Mouse (Mus musculus): Measurements from ENCODE around the gene Gm5771. TPM values are rescaled to one million over a fixed set of nuclear protein-coding genes. Genes with fewer than 3 reads are reported as not detected.

The Gm5771 gene
- not detected for polyA plus RNA-seq (2017; shearing (Covaris generic))

DNA sequence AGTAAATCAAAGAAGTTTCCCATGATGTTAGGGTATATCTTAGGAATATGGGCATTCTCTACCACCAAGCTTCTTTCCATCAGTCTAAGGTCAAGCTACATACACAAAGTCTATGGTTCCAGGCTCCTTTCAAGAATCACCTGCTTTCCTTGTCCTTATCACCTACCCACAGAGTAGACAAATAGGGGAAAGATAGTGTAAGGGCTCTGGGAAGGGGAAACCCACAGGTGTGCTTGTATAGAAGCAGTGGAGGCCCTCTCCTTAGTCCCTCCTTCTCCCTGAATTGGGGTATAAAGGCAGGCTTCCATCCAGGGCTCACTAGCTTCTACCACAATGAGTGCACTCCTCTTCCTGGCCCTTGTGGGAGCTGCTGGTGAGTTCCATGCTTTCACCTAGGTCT lies at the start of gene Gm5771:
Gene Gm5771, plus strand, starts transcription at position 301 of the 400 bp plus-strand sequence.

DNA sequence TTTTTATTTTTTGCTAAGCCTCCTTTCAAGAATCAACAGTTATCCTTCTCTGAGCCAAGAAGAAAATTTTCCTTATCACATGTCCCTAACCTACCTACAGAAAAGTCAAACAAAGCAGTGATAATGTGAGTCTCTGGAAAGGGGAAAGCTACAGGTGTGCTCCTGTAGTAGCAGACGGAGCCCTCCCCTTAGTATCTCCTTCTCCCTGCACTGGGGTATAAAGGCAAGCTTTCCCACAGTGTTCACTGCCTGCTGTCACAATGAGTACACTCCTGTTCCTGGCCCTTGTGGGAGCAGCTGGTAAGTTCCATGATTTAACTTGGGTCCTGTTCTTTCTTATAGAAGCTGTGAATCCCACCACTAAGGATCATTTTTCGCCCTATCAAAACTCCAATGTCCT lies 38.2 kb upstream of the Gm5771 start, which contains the start of gene Try10:
Gene Try10, plus strand, starts transcription at position 174 of the 400 bp plus-strand sequence.

DNA sequence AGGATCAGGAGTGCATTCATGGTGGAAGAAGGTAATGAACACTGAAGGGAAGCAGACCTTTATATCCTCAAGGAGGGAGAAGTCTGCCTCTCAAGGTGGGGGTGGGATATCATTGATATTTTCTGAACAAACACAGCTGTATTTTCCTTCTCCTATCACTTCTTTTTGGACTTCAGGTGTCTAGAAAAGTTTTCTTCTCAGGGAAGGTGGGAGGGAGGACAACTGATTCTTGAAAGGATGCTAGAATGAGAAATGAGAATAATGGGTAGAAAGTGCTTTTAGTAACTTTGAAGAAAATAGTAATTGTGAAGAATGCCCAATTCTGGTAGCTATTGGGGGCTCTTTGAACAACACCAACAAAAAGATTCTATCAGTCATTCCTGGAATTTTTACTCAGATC lies 14.6 kb upstream of the Gm5771 start, which contains the start of gene Prss3:
Gene Prss3, minus strand, starts transcription at position 101 of the 400 bp plus-strand sequence.

DNA sequence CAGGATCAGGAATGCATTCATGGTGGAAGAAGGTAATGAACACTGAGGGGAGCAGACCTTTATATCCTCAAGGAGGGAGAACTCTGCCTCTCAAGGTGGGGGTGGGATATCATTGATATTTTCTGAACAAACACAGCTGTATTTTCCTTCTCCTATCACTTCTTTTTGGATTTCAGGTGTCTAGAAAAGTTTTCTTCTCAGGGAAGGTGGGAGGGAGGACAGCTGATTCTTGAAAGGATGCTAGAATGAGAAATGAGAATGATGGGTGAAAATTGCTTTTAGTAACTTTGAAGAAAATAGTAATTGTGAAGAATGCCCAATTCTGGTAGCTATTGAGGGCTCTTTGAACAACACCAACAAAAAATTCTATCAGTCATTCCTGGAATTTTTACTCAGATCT lies 53.9 kb downstream of the Gm5771 start, which contains the start of gene Gm10334:
Gene Gm10334, minus strand, starts transcription at position 101 of the 400 bp plus-strand sequence.

Other genes with a start within 250 kb of the Gm5771 start
- gene Try4, start 90.1 kb upstream of the Gm5771 start, polyA plus RNA-seq (2017; shearing (Covaris generic)) = under 1 TPM in 1 of 2 experiments, not detected in 1; 0.64 TPM
- gene Try5, start 75.5 kb upstream of the Gm5771 start, polyA plus RNA-seq (2017; shearing (Covaris generic)) = 1 to 10 TPM in 1 of 2 experiments, under 1 TPM in 1; 0.55 to 1.3 TPM
- gene Try10, start 38.3 kb upstream of the Gm5771 start, polyA plus RNA-seq (2017; shearing (Covaris generic)) = not detected
- gene Prss3, start 14.7 kb upstream of the Gm5771 start, polyA plus RNA-seq (2017; shearing (Covaris generic)) = not detected
- not detected for gene Gm10334, start 53.8 kb downstream of the Gm5771 start, polyA plus RNA-seq (2017; shearing (Covaris generic))
- gene Prss1, start 66.6 kb downstream of the Gm5771 start, polyA plus RNA-seq (2017; shearing (Covaris generic)) = not detected
- gene Prss2, start 129.4 kb downstream of the Gm5771 start, polyA plus RNA-seq (2017; shearing (Covaris generic)) = 1 to 10 TPM in 1 of 2 experiments, under 1 TPM in 1; 0.50 to 1.6 TPM
- gene Ephb6, start 213.1 kb downstream of the Gm5771 start, polyA plus RNA-seq (2017; shearing (Covaris generic)) = 10 to 100 TPM; 25.5 to 32.7 TPM
- gene Trpv6, start 244.0 kb downstream of the Gm5771 start, polyA plus RNA-seq (2017; shearing (Covaris generic)) = under 1 TPM; 0.21 to 0.35 TPM

Data from activated CD4-positive, CD25-positive, alpha-beta regulatory T cell (primary cell).